Mouse (Mus musculus) forebrain, embryonic 12.5 days (tissue): ENCODE measurements around the gene Bet1. TPM values are rescaled to one million over a fixed set of nuclear protein-coding genes. Genes with fewer than 3 reads are reported as not detected.

Experiments
- ATAC-seq: fragments of 200-750 bp; cut with Nextera tagmentation; 2 replicates; pipeline ENCODE4 v1.8.0; 2017; ENCODE audit warnings: moderate TSS enrichment; ENCODE audit not compliant: low FRiP score
- H3K27ac ChIP-seq: fragments of 300-500 bp; sonication (generic); 2 replicates; pipeline ENCODE4 v1.5.1; 2016; ENCODE audit warnings: mild to moderate bottlenecking
- H3K27me3 ChIP-seq: fragments of 300-500 bp; sonication (generic); 2 replicates; pipeline ENCODE4 v1.6.1; 2016; ENCODE audit warnings: mild to moderate bottlenecking
- H3K36me3 ChIP-seq: fragments of 300-500 bp; sonication (generic); replicated peaks from 2 replicates; pipeline ENCODE4 v1.6.1; 2016; ENCODE audit warnings: mild to moderate bottlenecking
- H3K4me1 ChIP-seq: fragments of 300-500 bp; sonication (generic); 2 replicates; pipeline ENCODE4 v1.6.1; 2016
- H3K4me2 ChIP-seq: fragments of 300-500 bp; sonication (generic); 2 replicates; pipeline ENCODE4 v1.6.1; 2016; ENCODE audit warnings: mild to moderate bottlenecking, moderate library complexity
- H3K4me3 ChIP-seq: fragments of 300-500 bp; sonication (generic); replicated peaks from 2 replicates; pipeline ENCODE4 v1.5.1; 2016; ENCODE audit warnings: mild to moderate bottlenecking
- H3K9ac ChIP-seq: fragments of 300-500 bp; sonication (generic); 2 replicates; pipeline ENCODE4 v1.6.1; 2016; ENCODE audit warnings: mild to moderate bottlenecking
- H3K9me3 ChIP-seq: fragments of 300-500 bp; sonication (generic); 2 replicates; pipeline ENCODE4 v1.6.1; 2016
- WGBS: fragments of 180-500 bp; shearing (Covaris S2); methylation state at CpG from one replicate; pipeline ENCODE4 v1.1.7; 2016; 5-methylcytosine and 5-hydroxymethylcytosine counted together
- polyA plus RNA-seq: library from polyadenylated mRNA; unstranded; fragments of >200 nt; fragmentation: Nextera tagmentation; extraction: Ambion mirVana; gene quantifications from 2 replicates; pipeline ENCODE4 v1.2.1, GENCODE M21; 2016

Gene Bet1
- 50.7 and 52.8 TPM in 2 replicates for polyA plus RNA-seq

DNA sequence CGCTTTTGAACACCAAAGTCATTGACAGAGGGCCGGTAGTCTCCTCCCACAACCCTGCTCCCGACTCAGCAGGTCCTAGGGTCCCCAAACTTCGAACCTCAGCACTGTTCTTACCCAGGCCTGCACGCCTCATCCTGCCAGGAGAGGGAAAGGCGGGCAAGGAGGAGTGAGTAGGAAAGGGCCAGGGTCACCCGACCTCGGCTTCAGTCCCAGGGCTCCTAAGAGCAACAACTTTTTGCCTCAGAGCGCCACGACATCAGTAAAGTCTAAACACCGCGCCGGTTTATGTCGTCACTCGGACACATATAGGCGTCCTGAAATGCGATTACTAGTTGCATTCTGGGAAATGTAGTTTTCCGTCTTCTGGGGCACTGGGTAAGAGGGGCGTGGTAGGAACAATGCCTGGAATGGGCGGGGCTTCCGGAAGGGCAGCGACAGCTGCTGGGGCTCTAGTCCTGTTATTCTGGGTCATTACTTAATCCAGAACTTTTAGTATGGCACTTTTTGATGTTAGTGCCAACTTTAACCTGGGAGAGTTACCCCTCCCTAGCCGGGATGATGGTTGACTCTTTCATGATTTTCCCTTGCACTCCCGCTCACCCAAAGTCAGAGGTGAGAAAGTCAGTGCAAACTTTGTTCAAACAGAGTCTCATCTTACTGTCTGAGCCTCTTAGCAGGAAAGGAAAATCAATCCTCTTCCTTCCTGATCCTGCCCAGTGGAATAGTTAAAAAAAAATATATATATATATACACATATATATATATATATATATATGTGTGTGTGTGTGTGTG, at the start of gene Bet1:
Gene Bet1, minus strand, starts transcription at position 310 of the 792 bp plus-strand sequence.
- Histone ChIP-seq H3K4me3 (peak within 1 kb of the TSS; percentile 73), H3K36me3 (no peaks in the 10 kb centered on the region), H3K27me3 (no peaks in the 10 kb centered on the region), H3K27ac (no peak within 1 kb of the TSS), H3K9me3 (no peaks in the 10 kb centered on the region), H3K4me1 (peaks cover 2% of the 10 kb centered on the region; the same call in 1 of the 2 replicates), H3K9ac (peak within 1 kb of the TSS; percentile 66), H3K4me2 (peak within 1 kb of the TSS; percentile 59)
- peak; percentile 100 for ATAC-seq
- WGBS = 2% methylated on average over 24 of the region's 24 CpGs

DNA sequence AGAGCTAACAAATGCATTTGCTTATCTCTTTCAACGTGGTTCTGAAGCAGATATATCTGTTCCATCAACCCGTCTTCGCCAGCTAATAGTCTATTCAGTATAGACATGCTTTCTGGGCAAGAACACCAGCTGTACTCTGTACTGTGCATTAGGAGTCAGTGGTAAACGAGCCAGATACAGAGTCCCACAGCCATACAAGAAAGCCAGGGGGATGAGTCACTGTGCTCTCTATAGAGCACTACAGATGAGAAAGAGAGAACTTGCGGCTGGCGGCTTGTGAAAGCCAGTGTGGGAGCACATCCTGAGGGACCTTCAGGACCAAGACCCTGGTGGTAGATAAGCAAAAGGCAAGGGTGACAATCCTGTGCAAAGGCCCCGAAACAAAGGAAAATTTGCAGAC, 45.5 kb upstream of the Bet1 start:
- Histone ChIP-seq H3K27me3 (no peaks in the 10 kb centered on the region), H3K9me3 (no peaks in the 10 kb centered on the region), H3K4me3 (no peak overlapping the region), H3K36me3 (no peaks in the 10 kb centered on the region), H3K27ac (no peak overlapping the region), H3K4me1 (no peaks in the 10 kb centered on the region), H3K9ac (no peak overlapping the region), H3K4me2 (no peak overlapping the region)
- no peak for ATAC-seq
- WGBS = 70% methylated on average over 7 of the region's 7 CpGs

DNA sequence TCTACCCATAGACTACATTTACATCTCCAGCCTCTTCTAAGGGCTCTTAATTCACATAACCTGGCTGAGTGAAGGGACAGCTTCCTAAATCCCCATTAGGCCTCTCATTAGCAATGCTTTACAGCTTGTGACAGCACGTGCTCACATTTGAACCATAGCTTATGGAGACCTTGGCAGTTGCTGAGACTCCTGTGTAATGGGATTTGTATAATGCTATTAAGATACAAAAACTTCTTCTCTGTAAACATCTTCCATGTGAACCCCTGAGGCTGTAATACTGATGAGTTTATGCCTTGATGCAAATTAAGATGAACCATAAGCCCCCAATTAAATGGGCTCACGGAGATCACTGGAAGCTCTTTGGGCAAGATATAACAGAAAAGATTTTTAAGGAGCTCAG, 44.4 kb upstream of the Bet1 start:
- 50% methylated on average over 2 of the region's 2 CpGs for WGBS
- Histone ChIP-seq H3K36me3 (no peaks in the 10 kb centered on the region), H3K4me3 (no peak overlapping the region), H3K27ac (no peak overlapping the region), H3K9me3 (no peaks in the 10 kb centered on the region), H3K4me1 (no peaks in the 10 kb centered on the region), H3K9ac (no peak overlapping the region), H3K4me2 (no peak overlapping the region), H3K27me3 (no peaks in the 10 kb centered on the region)
- ATAC-seq = no peak

DNA sequence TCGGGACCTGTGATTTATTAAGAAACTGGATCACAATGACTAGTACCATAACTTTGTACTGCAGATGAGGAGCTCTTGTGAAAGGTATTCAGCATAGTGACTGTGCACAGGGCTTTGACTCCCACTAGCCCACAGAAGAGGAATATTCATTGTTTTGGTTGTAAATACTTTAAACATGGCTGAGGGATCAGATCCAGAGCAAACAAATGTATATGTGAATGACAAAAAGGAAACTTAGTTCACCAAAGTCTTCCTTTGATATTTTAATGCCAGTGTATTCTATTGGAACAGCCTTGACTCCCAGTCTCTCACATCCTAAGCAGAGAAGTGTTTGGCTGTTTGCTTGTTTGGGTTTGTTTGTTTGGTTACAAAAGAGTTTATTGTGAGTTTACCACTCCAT, 31.8 kb upstream of the Bet1 start:
- H3K4me3 ChIP-seq = no peak overlapping the region
- 90% methylated on average over 1 of the region's 1 CpGs for WGBS

DNA sequence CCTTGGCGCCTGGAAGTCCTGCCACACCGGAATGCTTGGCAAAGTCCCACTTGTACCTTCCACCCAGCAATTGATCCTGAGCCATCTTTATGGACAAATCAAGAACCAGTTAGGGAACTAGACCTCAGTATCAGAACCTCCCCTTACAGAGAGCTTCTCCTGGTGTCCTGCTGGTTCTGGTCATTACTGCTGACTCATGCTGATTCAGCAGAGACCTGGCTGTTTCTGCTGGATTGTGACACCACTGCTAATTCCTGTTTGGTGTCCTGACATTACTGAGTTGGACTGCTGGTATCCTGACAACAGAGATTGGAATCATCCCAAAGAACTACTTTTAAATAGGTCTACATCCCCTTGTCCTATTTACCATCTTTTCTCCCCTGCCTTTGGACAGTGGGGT, 3.7 kb upstream of the Bet1 start:
- 85% methylated on average over 2 of the region's 2 CpGs for WGBS
- ATAC-seq = no peak
- no peaks in the 10 kb centered on the region for H3K36me3 ChIP-seq
- no peaks in the 10 kb centered on the region for H3K9me3 ChIP-seq
- H3K27me3 ChIP-seq = no peaks in the 10 kb centered on the region
- no peak overlapping the region for H3K9ac ChIP-seq
- no peak overlapping the region for H3K27ac ChIP-seq
- H3K4me1 ChIP-seq = peaks cover 2% of the 10 kb centered on the region; the same call in 1 of the 2 replicates
- no peak overlapping the region for H3K4me3 ChIP-seq
- H3K4me2 ChIP-seq = no peak overlapping the region

More for the DNA sequence above, 31.8 kb upstream of the Bet1 start:
- no peaks in the 10 kb centered on the region for H3K9me3 ChIP-seq
- no peaks in the 10 kb centered on the region for H3K4me1 ChIP-seq
- H3K9ac ChIP-seq = no peak overlapping the region
- ATAC-seq = no peak
- H3K27me3 ChIP-seq = no peaks in the 10 kb centered on the region
- no peaks in the 10 kb centered on the region for H3K36me3 ChIP-seq
- H3K4me2 ChIP-seq = no peak overlapping the region
- H3K27ac ChIP-seq = no peak overlapping the region

DNA sequence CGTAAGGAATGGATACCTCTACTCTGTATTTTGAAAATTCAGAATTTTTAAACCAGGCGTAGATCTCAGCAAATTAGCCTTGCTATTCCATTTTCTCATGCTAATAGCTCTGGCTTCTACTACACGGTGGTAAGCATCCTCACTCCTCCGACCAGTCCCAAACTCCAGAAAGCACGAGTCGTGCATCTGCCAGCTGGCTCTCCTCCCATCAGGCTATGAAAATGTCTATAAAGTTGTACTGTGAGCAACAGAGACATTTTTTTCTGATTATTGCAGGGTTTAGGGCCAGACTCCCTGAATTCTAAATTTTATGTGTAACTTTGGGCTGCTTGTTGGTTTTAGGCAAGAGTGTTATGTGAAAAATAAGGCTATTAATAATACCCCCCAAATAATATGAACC, 14.5 kb downstream of the Bet1 start:
- Histone ChIP-seq H3K4me1 (no peaks in the 10 kb centered on the region), H3K9me3 (no peaks in the 10 kb centered on the region), H3K27ac (no peak overlapping the region), H3K4me3 (no peak overlapping the region), H3K36me3 (no peaks in the 10 kb centered on the region), H3K27me3 (no peaks in the 10 kb centered on the region), H3K9ac (no peak overlapping the region), H3K4me2 (no peak overlapping the region)
- ATAC-seq = no peak
- 94% methylated on average over 6 of the region's 6 CpGs for WGBS

DNA sequence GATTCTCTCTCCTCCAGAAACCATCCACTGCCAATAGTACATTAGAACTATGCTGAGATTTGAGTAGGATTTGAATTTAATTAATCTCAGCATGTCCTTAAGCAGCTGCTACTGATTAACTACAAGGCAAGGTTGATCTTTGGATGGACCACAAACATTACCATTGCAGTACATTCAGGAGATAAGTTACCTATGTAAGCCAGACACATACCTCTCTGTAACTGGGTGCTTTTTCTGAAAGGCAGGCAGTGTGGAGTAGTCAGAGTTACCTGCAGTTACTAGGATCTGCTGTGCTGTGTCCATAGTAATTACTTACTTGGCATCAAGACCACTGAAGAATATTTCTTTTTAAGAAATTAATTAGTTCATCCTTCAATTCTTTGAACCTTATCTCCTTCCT, 17.1 kb downstream of the Bet1 start:
- Histone ChIP-seq H3K4me3 (no peak overlapping the region), H3K27ac (no peak overlapping the region), H3K27me3 (no peaks in the 10 kb centered on the region), H3K36me3 (no peaks in the 10 kb centered on the region), H3K4me1 (no peaks in the 10 kb centered on the region), H3K9ac (no peak overlapping the region), H3K4me2 (no peak overlapping the region), H3K9me3 (no peaks in the 10 kb centered on the region)
- no peak for ATAC-seq

DNA sequence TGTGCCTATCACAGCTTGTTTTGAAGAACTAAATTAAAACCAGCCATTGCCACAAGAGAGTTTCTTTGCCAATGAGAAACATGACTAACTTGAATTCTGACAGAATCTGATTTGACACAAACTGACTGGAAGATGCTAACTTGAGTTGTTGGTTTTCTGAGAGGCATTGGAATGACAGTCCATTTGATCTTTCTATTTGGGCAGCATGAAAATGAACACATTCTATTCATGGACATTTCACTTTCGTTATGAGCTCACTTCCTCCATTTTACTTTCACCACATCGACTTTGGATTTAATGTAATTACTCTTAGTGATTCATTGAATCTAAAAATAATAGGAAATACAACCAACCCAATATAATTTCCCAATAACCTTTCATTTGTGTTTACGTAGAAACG, 32.4 kb downstream of the Bet1 start:
- 85% methylated on average over 4 of the region's 4 CpGs for WGBS
- Histone ChIP-seq H3K9me3 (no peaks in the 10 kb centered on the region), H3K4me1 (no peaks in the 10 kb centered on the region), H3K27ac (no peak overlapping the region), H3K9ac (no peak overlapping the region), H3K4me2 (no peak overlapping the region), H3K36me3 (no peaks in the 10 kb centered on the region), H3K4me3 (no peak overlapping the region), H3K27me3 (no peaks in the 10 kb centered on the region)
- ATAC-seq = no peak

DNA sequence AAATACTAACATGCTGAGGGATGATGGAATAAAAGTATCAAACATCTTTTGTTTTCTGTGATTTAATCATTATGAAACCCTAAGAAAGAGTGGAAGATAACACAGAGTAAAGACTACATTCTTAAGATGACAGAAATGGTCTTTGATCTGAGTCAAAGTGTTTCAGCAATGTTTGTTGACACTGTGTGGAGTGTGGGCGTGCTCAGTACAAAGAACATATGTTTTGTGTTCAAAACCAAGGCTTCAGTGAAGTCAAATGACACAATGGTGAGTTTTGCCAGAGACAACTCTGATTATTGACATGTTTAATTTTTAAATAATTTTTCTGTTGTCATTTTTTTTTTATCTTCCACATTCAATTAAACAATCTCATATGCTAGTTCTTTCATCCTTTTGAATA, 33.9 kb downstream of the Bet1 start:
- no peaks in the 10 kb centered on the region for H3K9me3 ChIP-seq
- no peak overlapping the region for H3K9ac ChIP-seq
- no peak for ATAC-seq
- no peaks in the 10 kb centered on the region for H3K27me3 ChIP-seq
- H3K4me2 ChIP-seq = no peak overlapping the region
- 63% methylated on average over 1 of the region's 1 CpGs for WGBS
- no peaks in the 10 kb centered on the region for H3K4me1 ChIP-seq
- no peaks in the 10 kb centered on the region for H3K36me3 ChIP-seq
- H3K27ac ChIP-seq = no peak overlapping the region
- no peak overlapping the region for H3K4me3 ChIP-seq

DNA sequence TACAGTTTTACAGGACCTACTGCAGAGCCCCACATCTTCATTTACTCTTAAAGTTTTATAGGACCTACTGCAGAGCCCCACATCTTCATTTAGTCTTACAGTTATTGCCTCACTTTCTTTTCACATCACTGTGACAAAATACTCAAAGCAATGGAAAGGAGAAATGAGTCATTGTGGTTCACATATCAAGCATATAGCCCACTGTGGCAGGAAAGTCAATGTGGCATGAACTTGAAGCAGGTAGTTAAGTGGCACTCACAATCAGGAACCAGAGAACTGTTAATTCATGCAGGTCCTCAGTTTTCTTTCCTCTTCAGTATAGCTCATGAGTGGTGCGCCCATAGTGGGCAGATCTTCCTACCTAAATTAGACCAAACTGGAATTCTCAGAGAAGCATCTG, 39.6 kb downstream of the Bet1 start:
- Histone ChIP-seq H3K36me3 (no peaks in the 10 kb centered on the region), H3K4me3 (no peak overlapping the region), H3K9ac (no peak overlapping the region), H3K27me3 (no peaks in the 10 kb centered on the region), H3K4me1 (no peaks in the 10 kb centered on the region), H3K27ac (no peak overlapping the region), H3K4me2 (no peak overlapping the region), H3K9me3 (no peaks in the 10 kb centered on the region)
- 87% methylated on average over 1 of the region's 1 CpGs for WGBS
- ATAC-seq = no peak

DNA sequence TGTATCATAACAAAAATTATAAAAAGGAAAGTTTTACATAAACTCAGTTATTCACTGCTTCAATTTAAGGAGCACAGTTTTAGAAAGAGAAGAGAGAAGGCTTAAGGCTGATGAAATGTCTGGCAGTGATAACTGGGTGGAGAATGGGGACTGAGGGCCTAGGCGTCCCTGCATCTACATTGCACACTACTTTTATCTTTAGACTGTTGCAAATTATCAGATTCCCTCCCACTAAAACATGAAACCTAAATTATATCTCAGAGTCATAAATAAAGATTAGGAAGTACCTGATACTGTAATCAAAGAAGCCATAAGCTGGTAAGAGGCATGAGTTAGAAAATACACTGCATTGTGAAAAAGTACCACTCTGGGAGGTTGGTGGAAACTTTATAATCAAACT, 45.0 kb downstream of the Bet1 start:
- H3K4me3 ChIP-seq = no peak overlapping the region
- no peak overlapping the region for H3K27ac ChIP-seq
- H3K36me3 ChIP-seq = no peaks in the 10 kb centered on the region
- no peaks in the 10 kb centered on the region for H3K9me3 ChIP-seq
- H3K27me3 ChIP-seq = no peaks in the 10 kb centered on the region
- no peak for ATAC-seq
- no peak overlapping the region for H3K4me2 ChIP-seq
- H3K4me1 ChIP-seq = no peaks in the 10 kb centered on the region
- no peak overlapping the region for H3K9ac ChIP-seq
- WGBS = 69% methylated on average over 1 of the region's 1 CpGs

DNA sequence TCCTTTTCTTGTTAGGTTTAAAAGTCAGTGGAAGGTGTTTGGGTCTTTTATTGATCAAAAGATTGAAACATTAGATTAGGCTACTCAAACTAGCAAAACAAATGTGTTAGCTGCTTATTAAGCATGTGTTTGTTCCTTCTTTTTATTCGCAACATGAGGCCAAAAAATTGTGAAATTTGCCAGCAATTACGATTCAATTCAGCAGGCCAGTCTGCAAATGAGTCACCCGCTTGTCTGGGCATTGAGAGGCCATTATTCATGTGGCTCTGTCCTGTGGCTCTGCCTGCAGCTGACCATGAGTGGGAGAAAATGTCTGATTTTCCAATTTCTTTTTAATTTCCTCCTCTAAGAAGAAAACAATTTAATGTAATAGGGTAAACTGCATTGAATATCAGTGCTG, 55.8 kb downstream of the Bet1 start:
- Histone ChIP-seq H3K4me1 (no peaks in the 10 kb centered on the region), H3K27me3 (no peaks in the 10 kb centered on the region), H3K27ac (no peak overlapping the region), H3K36me3 (no peaks in the 10 kb centered on the region), H3K4me2 (no peak overlapping the region), H3K9me3 (no peaks in the 10 kb centered on the region), H3K4me3 (no peak overlapping the region), H3K9ac (no peak overlapping the region)
- WGBS = 87% methylated on average over 3 of the region's 3 CpGs
- no peak for ATAC-seq
